Mouse (Mus musculus): ENCODE results near the gene Bcas3.

The Bcas3 gene

GRCm38 (mm10) chr11:85707496-85707895 lies 354.5 kb downstream of the Bcas3 start:
- in situ Hi-C loops (cut with MseI, MboI): no loop called here

GRCm38 (mm10) chr11:85709147-85709546 lies 356.2 kb downstream of the Bcas3 start:
- in situ Hi-C loops (cut with MseI, MboI): no loop called here

- in situ Hi-C loops (cut with MseI, MboI): loop anchor here (10.0 kb wide), 1 partner anchor 115 kb away; no protein-coding TSS in a partner anchor
Measured at GRCm38 (mm10) chr11:85710155-85710554, 357.2 kb downstream of the Bcas3 start.

GRCm38 (mm10) chr11:85712026-85712804 lies 359.2 kb downstream of the Bcas3 start:
- in situ Hi-C loops (cut with MseI, MboI): loop anchor here (10.0 kb wide), 1 partner anchor 113 kb away; no protein-coding TSS in a partner anchor

- in situ Hi-C loops (cut with MseI, MboI): loop anchor here (10.0 kb wide), 1 partner anchor 112 kb away; no protein-coding TSS in a partner anchor
Measured at GRCm38 (mm10) chr11:85712860-85713813, 360.2 kb downstream of the Bcas3 start.

GRCm38 (mm10) chr11:85713814-85714208 lies 360.8 kb downstream of the Bcas3 start:
- in situ Hi-C loops (cut with MseI, MboI): loop anchor here (10.0 kb wide), 1 partner anchor 111 kb away; no protein-coding TSS in a partner anchor

- in situ Hi-C loops (cut with MseI, MboI): loop anchor here (10.0 kb wide), 1 partner anchor 110 kb away; no protein-coding TSS in a partner anchor
Measured at GRCm38 (mm10) chr11:85714312-85714931, 361.5 kb downstream of the Bcas3 start.

GRCm38 (mm10) chr11:85716730-85717129 lies 363.8 kb downstream of the Bcas3 start:
- in situ Hi-C loops (cut with MseI, MboI): loop anchor here (10.0 kb wide), 1 partner anchor 108 kb away; no protein-coding TSS in a partner anchor

- in situ Hi-C loops (cut with MseI, MboI): loop anchor here (10.0 kb wide), 1 partner anchor 106 kb away; no protein-coding TSS in a partner anchor
Measured at GRCm38 (mm10) chr11:85719091-85719490, 366.1 kb downstream of the Bcas3 start.

- in situ Hi-C loops (cut with MseI, MboI): loop anchor here (10.0 kb wide), 1 partner anchor 105 kb away; no protein-coding TSS in a partner anchor
Measured at GRCm38 (mm10) chr11:85719766-85720165, 366.8 kb downstream of the Bcas3 start.

- in situ Hi-C loops (cut with MseI, MboI): no loop called here
Measured at GRCm38 (mm10) chr11:85720269-85720773, 367.4 kb downstream of the Bcas3 start.

- in situ Hi-C loops (cut with MseI, MboI): no loop called here
Measured at GRCm38 (mm10) chr11:85721986-85722385, 369.0 kb downstream of the Bcas3 start.

GRCm38 (mm10) chr11:85724159-85724558 lies 371.2 kb downstream of the Bcas3 start:
- in situ Hi-C loops (cut with MseI, MboI): no loop called here

GRCm38 (mm10) chr11:85729725-85730124 lies 376.8 kb downstream of the Bcas3 start:
- in situ Hi-C loops (cut with MseI, MboI): no loop called here

- in situ Hi-C loops (cut with MseI, MboI): no loop called here
Measured at GRCm38 (mm10) chr11:85732462-85733012, 379.6 kb downstream of the Bcas3 start.

- in situ Hi-C loops (cut with MseI, MboI): no loop called here
Measured at GRCm38 (mm10) chr11:85733577-85733976, 380.6 kb downstream of the Bcas3 start.

GRCm38 (mm10) chr11:85734317-85735211 lies 381.6 kb downstream of the Bcas3 start:
- in situ Hi-C loops (cut with MseI, MboI): no loop called here

- in situ Hi-C loops (cut with MseI, MboI): no loop called here
Measured at GRCm38 (mm10) chr11:85737227-85737626, 384.3 kb downstream of the Bcas3 start.

GRCm38 (mm10) chr11:85737893-85738292 lies 384.9 kb downstream of the Bcas3 start:
- in situ Hi-C loops (cut with MseI, MboI): no loop called here

GRCm38 (mm10) chr11:85738585-85738984 lies 385.6 kb downstream of the Bcas3 start:
- in situ Hi-C loops (cut with MseI, MboI): no loop called here

Measured in mouse trophoblast stem cell (cell line).